Mouse (Mus musculus) G1E-ER4 (cell line): ENCODE measurements around the gene Spock1. TPM values are rescaled to one million over a fixed set of nuclear protein-coding genes. Genes with fewer than 3 reads are reported as not detected.

Source experiments
- GATA1 ChIP-seq: IDR thresholded peaks from one replicate; pipeline ENCODE4 v1.8.0; 2012; ENCODE audit warnings: low read length, inconsistent platforms
- polyA plus RNA-seq: library from polyadenylated mRNA; stranded (reverse); fragments of >175 nt; gene quantifications from 2 replicates; pipeline ENCODE4 v1.2.3, GENCODE M21; 2012

Gene Spock1
- polyA plus RNA-seq, 1 experiment: not detected

- no peak for TF ChIP-seq GATA1
These were observed 271.0 kb downstream of the Spock1 start for GRCm38 (mm10) chr13:57637080-57637572.

GRCm38 (mm10) chr13:57636196-57637015 is 271.7 kb downstream of the Spock1 start:
- TF ChIP-seq GATA1: no peak

GRCm38 (mm10) chr13:57630532-57630931 is 277.6 kb downstream of the Spock1 start:
- TF ChIP-seq GATA1: no peak

GRCm38 (mm10) chr13:57628218-57628617 is 279.9 kb downstream of the Spock1 start:
- TF ChIP-seq GATA1: no peak

- no peak for TF ChIP-seq GATA1
These were observed 281.7 kb downstream of the Spock1 start for GRCm38 (mm10) chr13:57626434-57626833.

GRCm38 (mm10) chr13:57623909-57624481 is 284.1 kb downstream of the Spock1 start:
- no peak for TF ChIP-seq GATA1

GRCm38 (mm10) chr13:57619079-57619768 is 288.9 kb downstream of the Spock1 start:
- TF ChIP-seq GATA1: no peak

- no peak for TF ChIP-seq GATA1
These were observed 296.6 kb downstream of the Spock1 start for GRCm38 (mm10) chr13:57611326-57612171.

- no peak for TF ChIP-seq GATA1
These were observed 298.2 kb downstream of the Spock1 start for GRCm38 (mm10) chr13:57609946-57610345.

- TF ChIP-seq GATA1: no peak
These were observed 303.7 kb downstream of the Spock1 start for GRCm38 (mm10) chr13:57604437-57604836.

- no peak for TF ChIP-seq GATA1
These were observed 304.9 kb downstream of the Spock1 start for GRCm38 (mm10) chr13:57603226-57603625.

- no peak for TF ChIP-seq GATA1
These were observed 312.4 kb downstream of the Spock1 start for GRCm38 (mm10) chr13:57595761-57596051.

- no peak for TF ChIP-seq GATA1
These were observed 312.9 kb downstream of the Spock1 start for GRCm38 (mm10) chr13:57595032-57595760.

GRCm38 (mm10) chr13:57588558-57589273 is 319.4 kb downstream of the Spock1 start:
- no peak for TF ChIP-seq GATA1
